Mouse (Mus musculus) lung, embryonic 16.5 days (tissue): ENCODE data around the gene Ndufa5. TPM values are rescaled to one million over a fixed set of nuclear protein-coding genes. Genes with fewer than 3 reads are reported as not detected.

Source experiments
- ATAC-seq: fragments of 200-750 bp; cut with Nextera tagmentation; 2 replicates; pipeline ENCODE4 v1.8.0; 2017; ENCODE audit warnings: low read depth, mild to moderate bottlenecking, moderate library complexity
- H3K27ac ChIP-seq: fragments of 300-500 bp; sonication (generic); 2 replicates; pipeline ENCODE4 v1.5.1; 2014; ENCODE audit warnings: mild to moderate bottlenecking, control low read depth, low read length
- H3K27me3 ChIP-seq: fragments of 300-500 bp; sonication (generic); 2 replicates; pipeline ENCODE4 v1.6.1; 2014; ENCODE audit warnings: low read depth, low read length, mixed read lengths; ENCODE audit not compliant: control insufficient read depth, insufficient read depth
- H3K36me3 ChIP-seq: fragments of 300-500 bp; sonication (generic); 2 replicates; pipeline ENCODE4 v1.6.1; 2014; ENCODE audit warnings: low read length; ENCODE audit not compliant: control insufficient read depth, insufficient read depth
- H3K4me1 ChIP-seq: fragments of 300-500 bp; sonication (generic); replicated peaks from 2 replicates; pipeline ENCODE4 v1.6.1; 2014; ENCODE audit warnings: low read length, mixed read lengths; ENCODE audit not compliant: control insufficient read depth, insufficient read depth
- H3K4me2 ChIP-seq: fragments of 300-500 bp; sonication (generic); 2 replicates; pipeline ENCODE4 v1.6.1; 2014; ENCODE audit warnings: low read depth, low read length, control low read depth
- H3K4me3 ChIP-seq: fragments of 300-500 bp; sonication (generic); 2 replicates; pipeline ENCODE4 v1.5.1; 2014; ENCODE audit warnings: mild to moderate bottlenecking, low read length, control low read depth
- H3K9ac ChIP-seq: fragments of 300-500 bp; sonication (generic); 2 replicates; pipeline ENCODE4 v1.6.1; 2014; ENCODE audit warnings: low read length, control low read depth
- H3K9me3 ChIP-seq: fragments of 300-500 bp; sonication (generic); 2 replicates; pipeline ENCODE4 v1.6.1; 2016; ENCODE audit warnings: low read length; ENCODE audit not compliant: control insufficient read depth
- WGBS: fragments of 180-500 bp; shearing (Covaris S2); extraction: QIAGEN DNeasy Blood & Tissue Kit; methylation state at CpG from one replicate; pipeline ENCODE4 v1.1.7; 2014; 5-methylcytosine and 5-hydroxymethylcytosine counted together
- polyA plus RNA-seq: library from polyadenylated mRNA; unstranded; fragments of >200 nt; fragmentation: Nextera tagmentation; extraction: Ambion mirVana; gene quantifications from 2 replicates; pipeline ENCODE4 v1.2.1, GENCODE M21; 2015

Ndufa5 gene
- polyA plus RNA-seq, 1 experiment from 2014 or later, result 318 TPM

- Histone ChIP-seq H3K4me2 (no peak overlapping the region), H3K9me3 (no peaks in the 10 kb centered on the region), H3K9ac (no peak overlapping the region), H3K4me3 (no peak overlapping the region), H3K27ac (no peak overlapping the region), H3K36me3 (no peaks in the 10 kb centered on the region), H3K27me3 (no peaks in the 10 kb centered on the region), H3K4me1 (peaks cover 16% of the 10 kb centered on the region)
- ATAC-seq, result no peak
- WGBS, result 70% methylated on average over 3 of the region's 3 CpGs
Observed at GRCm38 (mm10) chr6:24532804-24533203, 5.0 kb upstream of the Ndufa5 start.

GRCm38 (mm10) chr6:24530711-24531420 is 3.1 kb upstream of the Ndufa5 start:
- ATAC-seq, result no peak
- WGBS, result 40% methylated on average over 11 of the region's 11 CpGs
- H3K4me2 ChIP-seq, result peak overlapping the region; percentile 51
- H3K9ac ChIP-seq, result peak overlapping the region; percentile 17; the same call in 1 of the 2 replicates
- H3K36me3 ChIP-seq, result no peaks in the 10 kb centered on the region
- H3K27me3 ChIP-seq, result no peaks in the 10 kb centered on the region
- no peaks in the 10 kb centered on the region for H3K9me3 ChIP-seq
- H3K27ac ChIP-seq, result no peak overlapping the region; the same call in 1 of the 2 replicates
- peaks cover 22% of the 10 kb centered on the region for H3K4me1 ChIP-seq
- peak overlapping the region; percentile 30 for H3K4me3 ChIP-seq

GRCm38 (mm10) chr6:24530166-24530565 is 2.4 kb upstream of the Ndufa5 start:
- Histone ChIP-seq H3K27ac (no peak overlapping the region; the same call in 1 of the 2 replicates), H3K4me2 (peak overlapping the region; percentile 51), H3K27me3 (no peaks in the 10 kb centered on the region), H3K36me3 (no peaks in the 10 kb centered on the region), H3K4me1 (peaks cover 23% of the 10 kb centered on the region), H3K9me3 (no peaks in the 10 kb centered on the region), H3K4me3 (peak overlapping the region; percentile 30), H3K9ac (peak overlapping the region; percentile 17; the same call in 1 of the 2 replicates)
- 6% methylated on average over 4 of the region's 4 CpGs for WGBS
- no peak for ATAC-seq

- H3K4me2 ChIP-seq, result peak within 1 kb of the TSS; percentile 70
- peaks cover 23% of the 10 kb centered on the region for H3K4me1 ChIP-seq
- no peaks in the 10 kb centered on the region for H3K36me3 ChIP-seq
- H3K27ac ChIP-seq, result no peak within 1 kb of the TSS
- WGBS, result 32% methylated on average over 2 of the region's 2 CpGs
- peak within 1 kb of the TSS; percentile 78 for H3K4me3 ChIP-seq
- H3K27me3 ChIP-seq, result no peaks in the 10 kb centered on the region
- no peak for ATAC-seq
- H3K9ac ChIP-seq, result peak within 1 kb of the TSS; percentile 74
- H3K9me3 ChIP-seq, result no peaks in the 10 kb centered on the region
Observed at GRCm38 (mm10) chr6:24528064-24528243, 141 bp upstream of the Ndufa5 start, which contains the start of gene Asb15. Gene Asb15, plus strand, starts transcription at chr6:24528144.

GRCm38 (mm10) chr6:24525705-24526104 is 2.1 kb downstream of the Ndufa5 start:
- no peak for ATAC-seq
- no peak overlapping the region for H3K4me2 ChIP-seq
- H3K27ac ChIP-seq, result no peak overlapping the region
- H3K9me3 ChIP-seq, result no peaks in the 10 kb centered on the region
- no peaks in the 10 kb centered on the region for H3K27me3 ChIP-seq
- H3K36me3 ChIP-seq, result peaks cover 3% of the 10 kb centered on the region; the same call in 1 of the 2 replicates
- WGBS, result 86% methylated on average over 3 of the region's 3 CpGs
- peaks cover 14% of the 10 kb centered on the region for H3K4me1 ChIP-seq
- no peak overlapping the region for H3K9ac ChIP-seq
- H3K4me3 ChIP-seq, result no peak overlapping the region

GRCm38 (mm10) chr6:24516197-24516596 is 11.6 kb downstream of the Ndufa5 start:
- H3K4me3 ChIP-seq, result no peak overlapping the region
- H3K4me1 ChIP-seq, result peaks cover 7% of the 10 kb centered on the region
- ATAC-seq, result no peak
- H3K9ac ChIP-seq, result no peak overlapping the region
- no peak overlapping the region for H3K27ac ChIP-seq
- peaks cover 6% of the 10 kb centered on the region for H3K36me3 ChIP-seq
- no peaks in the 10 kb centered on the region for H3K27me3 ChIP-seq
- no peak overlapping the region for H3K4me2 ChIP-seq
- H3K9me3 ChIP-seq, result no peaks in the 10 kb centered on the region
- 45% methylated on average over 2 of the region's 2 CpGs for WGBS

GRCm38 (mm10) chr6:24514552-24515284 is 13.1 kb downstream of the Ndufa5 start, which contains the start of gene Iqub:
Gene Iqub, minus strand, starts transcription at chr6:24515067.
- Histone ChIP-seq H3K36me3 (peaks cover 6% of the 10 kb centered on the region), H3K27me3 (no peaks in the 10 kb centered on the region), H3K4me3 (no peak within 1 kb of the TSS), H3K4me2 (peak within 1 kb of the TSS; percentile 43), H3K9ac (peak within 1 kb of the TSS; percentile 13; the same call in 1 of the 2 replicates), H3K9me3 (no peaks in the 10 kb centered on the region), H3K4me1 (peaks cover 7% of the 10 kb centered on the region), H3K27ac (no peak within 1 kb of the TSS)
- WGBS, result 15% methylated on average over 13 of the region's 13 CpGs
- ATAC-seq, result peak; percentile 80

- no peak for ATAC-seq
Observed at GRCm38 (mm10) chr6:24504141-24504540, 23.7 kb downstream of the Ndufa5 start.

GRCm38 (mm10) chr6:24490341-24490740 is 37.5 kb downstream of the Ndufa5 start:
- H3K9ac ChIP-seq, result no peak overlapping the region
- no peak overlapping the region for H3K27ac ChIP-seq
- H3K9me3 ChIP-seq, result no peaks in the 10 kb centered on the region
- H3K27me3 ChIP-seq, result no peaks in the 10 kb centered on the region
- 0% methylated on average over 1 of the region's 1 CpGs for WGBS
- no peak overlapping the region for H3K4me3 ChIP-seq
- ATAC-seq, result no peak
- no peaks in the 10 kb centered on the region for H3K36me3 ChIP-seq
- no peaks in the 10 kb centered on the region for H3K4me1 ChIP-seq
- H3K4me2 ChIP-seq, result no peak overlapping the region

More at GRCm38 (mm10) chr6:24504141-24504540, 23.7 kb downstream of the Ndufa5 start:
- Histone ChIP-seq H3K27ac (no peak overlapping the region), H3K4me3 (no peak overlapping the region), H3K9me3 (no peaks in the 10 kb centered on the region), H3K4me1 (no peaks in the 10 kb centered on the region), H3K27me3 (no peaks in the 10 kb centered on the region), H3K36me3 (no peaks in the 10 kb centered on the region), H3K4me2 (no peak overlapping the region), H3K9ac (no peak overlapping the region)
- 51% methylated on average over 2 of the region's 2 CpGs for WGBS
